Mouse (Mus musculus) midbrain, embryonic 13.5 days (tissue): Measurements from ENCODE around the gene Gnb1. TPM values are rescaled to one million over a fixed set of nuclear protein-coding genes. Genes with fewer than 3 reads are reported as not detected.
"Not testable (repeated sequence)": the region's sequence is repeated elsewhere in the genome, so short reads cannot be mapped to it uniquely, and the experiment has no call there.

Experiments
- ATAC-seq: fragments of 200-750 bp; cut with Nextera tagmentation; 2 replicates; pipeline ENCODE4 v1.8.0; 2017; ENCODE audit warnings: mild to moderate bottlenecking, moderate TSS enrichment, moderate library complexity
- H3K27ac ChIP-seq: fragments of 300-500 bp; sonication (generic); 2 replicates; pipeline ENCODE4 v1.5.1; 2015; ENCODE audit warnings: inconsistent platforms, mild to moderate bottlenecking, moderate library complexity
- H3K27me3 ChIP-seq: fragments of 300-500 bp; sonication (generic); 2 replicates; pipeline ENCODE4 v1.6.1; 2015; ENCODE audit warnings: mild to moderate bottlenecking, inconsistent platforms
- H3K36me3 ChIP-seq: fragments of 300-500 bp; sonication (generic); 2 replicates; pipeline ENCODE4 v1.6.1; 2015; ENCODE audit warnings: mild to moderate bottlenecking, inconsistent platforms
- H3K4me1 ChIP-seq: fragments of 300-500 bp; sonication (generic); replicated peaks from 2 replicates; pipeline ENCODE4 v1.6.1; 2015; ENCODE audit warnings: inconsistent platforms
- H3K4me2 ChIP-seq: fragments of 300-500 bp; sonication (generic); replicated peaks from 2 replicates; pipeline ENCODE4 v1.6.1; 2015; ENCODE audit warnings: moderate library complexity, mild to moderate bottlenecking, inconsistent platforms
- H3K4me3 ChIP-seq: fragments of 300-500 bp; sonication (generic); replicated peaks from 2 replicates; pipeline ENCODE4 v1.5.1; 2015; ENCODE audit warnings: mild to moderate bottlenecking, inconsistent platforms
- H3K9ac ChIP-seq: fragments of 300-500 bp; sonication (generic); replicated peaks from 2 replicates; pipeline ENCODE4 v1.6.1; 2015; ENCODE audit warnings: mild to moderate bottlenecking, inconsistent platforms
- H3K9me3 ChIP-seq: fragments of 300-500 bp; sonication (generic); 2 replicates; pipeline ENCODE4 v1.6.1; 2016; ENCODE audit warnings: mild to moderate bottlenecking, inconsistent platforms
- WGBS: fragments of 180-500 bp; shearing (Covaris S2); methylation state at CpG from one replicate; pipeline ENCODE4 v1.1.7; 2015; 5-methylcytosine and 5-hydroxymethylcytosine counted together
- polyA plus RNA-seq: library from polyadenylated mRNA; unstranded; fragments of >200 nt; fragmentation: Nextera tagmentation; extraction: Ambion mirVana; gene quantifications from 2 replicates; pipeline ENCODE4 v1.2.1, GENCODE M21; 2015

Gnb1 gene
- polyA plus RNA-seq, 1 experiment from 2014 or later, result 1,008 TPM

DNA sequence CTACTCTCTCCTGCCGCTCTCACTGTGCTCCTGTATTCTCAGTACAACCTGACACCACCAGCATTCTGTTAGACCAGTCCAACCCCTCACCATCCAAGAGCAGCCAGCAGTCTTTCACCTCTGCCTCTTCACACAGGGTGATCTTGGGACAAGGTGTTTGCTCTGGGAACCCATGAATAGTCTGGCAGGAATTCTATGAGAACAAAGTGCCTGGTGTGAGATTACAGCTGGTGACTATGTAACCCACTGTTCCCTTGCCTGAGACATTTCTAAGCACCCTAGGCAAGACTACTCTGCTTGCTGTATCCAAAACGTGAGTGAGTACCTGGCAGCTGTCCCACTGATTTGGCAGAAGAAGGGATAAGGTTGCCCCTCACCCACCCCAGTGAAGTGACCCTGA lies 69.8 kb downstream of the Gnb1 start:
- ATAC-seq, result no peak
- Histone ChIP-seq H3K4me1 (peaks cover 35% of the 10 kb centered on the region), H3K4me2 (no peak overlapping the region), H3K4me3 (no peak overlapping the region), H3K27ac (no peak overlapping the region), H3K36me3 (peaks cover 54% of the 10 kb centered on the region), H3K9ac (no peak overlapping the region), H3K27me3 (no peaks in the 10 kb centered on the region), H3K9me3 (no peaks in the 10 kb centered on the region)
- WGBS, result 67% methylated on average over 2 of the region's 2 CpGs

DNA sequence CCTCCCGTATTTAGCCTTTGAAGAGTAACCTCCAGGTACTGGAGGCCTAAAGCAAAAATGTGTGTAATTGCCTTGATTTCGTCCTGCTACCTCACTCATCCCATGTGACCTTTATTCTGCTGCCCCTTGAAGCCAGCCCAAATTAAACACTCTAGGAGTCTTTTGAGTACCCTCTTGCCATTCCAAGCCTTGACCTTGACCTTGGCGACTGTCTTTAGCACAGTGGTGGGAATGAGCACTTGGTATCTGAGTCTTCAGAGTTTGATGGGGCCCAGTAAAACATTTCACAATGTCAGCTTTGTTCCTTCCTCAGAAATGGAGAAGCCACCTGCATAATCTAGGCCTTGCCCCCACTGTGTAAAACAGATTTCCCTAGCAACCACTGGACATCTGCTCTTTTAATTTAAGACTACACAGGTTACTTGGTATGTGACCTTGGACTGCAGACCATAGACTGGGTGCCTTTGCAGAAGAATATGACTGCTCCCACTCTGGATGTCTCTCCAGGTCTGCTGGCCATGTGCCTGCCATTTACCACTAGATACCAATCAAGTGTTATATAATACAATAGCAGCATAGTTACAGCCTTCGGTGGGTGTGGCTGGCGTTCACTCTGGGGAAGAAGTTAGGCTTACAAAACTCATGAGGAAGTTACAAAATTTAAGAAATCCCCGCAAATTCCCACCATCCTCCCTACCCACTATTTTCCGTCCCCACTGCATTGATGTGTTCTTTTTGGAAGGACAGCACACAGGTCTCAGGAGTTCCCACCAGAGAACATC lies 70.7 kb downstream of the Gnb1 start, which contains the start of gene Nadk:
Gene Nadk, plus strand, starts transcription at position 718 of the 782 bp plus-strand sequence.
- H3K4me3 ChIP-seq, result peak within 1 kb of the TSS; percentile 84
- peak within 1 kb of the TSS; percentile 94 for H3K27ac ChIP-seq
- WGBS, result 73% methylated on average over 7 of the region's 7 CpGs
- peak within 1 kb of the TSS; percentile 72 for H3K4me2 ChIP-seq
- ATAC-seq, result no peak
- H3K9me3 ChIP-seq, result no peaks in the 10 kb centered on the region
- H3K36me3 ChIP-seq, result peaks cover 45% of the 10 kb centered on the region
- peak within 1 kb of the TSS; percentile 50 for H3K9ac ChIP-seq
- no peaks in the 10 kb centered on the region for H3K27me3 ChIP-seq
- peaks cover 39% of the 10 kb centered on the region for H3K4me1 ChIP-seq

GRCm38 (mm10) chr4:155562725-155563399 lies 71.7 kb downstream of the Gnb1 start:
- Histone ChIP-seq H3K9ac (peak overlapping the region; percentile 50), H3K4me3 (peak overlapping the region; percentile 84), H3K27me3 (no peaks in the 10 kb centered on the region), H3K4me1 (peaks cover 39% of the 10 kb centered on the region), H3K9me3 (no peaks in the 10 kb centered on the region), H3K4me2 (peak overlapping the region; percentile 72), H3K27ac (peak overlapping the region; percentile 94), H3K36me3 (peaks cover 36% of the 10 kb centered on the region)
- no peak; the same call in 1 of the 2 replicates for ATAC-seq
- WGBS, result 4% methylated on average over 19 of the region's 19 CpGs

DNA sequence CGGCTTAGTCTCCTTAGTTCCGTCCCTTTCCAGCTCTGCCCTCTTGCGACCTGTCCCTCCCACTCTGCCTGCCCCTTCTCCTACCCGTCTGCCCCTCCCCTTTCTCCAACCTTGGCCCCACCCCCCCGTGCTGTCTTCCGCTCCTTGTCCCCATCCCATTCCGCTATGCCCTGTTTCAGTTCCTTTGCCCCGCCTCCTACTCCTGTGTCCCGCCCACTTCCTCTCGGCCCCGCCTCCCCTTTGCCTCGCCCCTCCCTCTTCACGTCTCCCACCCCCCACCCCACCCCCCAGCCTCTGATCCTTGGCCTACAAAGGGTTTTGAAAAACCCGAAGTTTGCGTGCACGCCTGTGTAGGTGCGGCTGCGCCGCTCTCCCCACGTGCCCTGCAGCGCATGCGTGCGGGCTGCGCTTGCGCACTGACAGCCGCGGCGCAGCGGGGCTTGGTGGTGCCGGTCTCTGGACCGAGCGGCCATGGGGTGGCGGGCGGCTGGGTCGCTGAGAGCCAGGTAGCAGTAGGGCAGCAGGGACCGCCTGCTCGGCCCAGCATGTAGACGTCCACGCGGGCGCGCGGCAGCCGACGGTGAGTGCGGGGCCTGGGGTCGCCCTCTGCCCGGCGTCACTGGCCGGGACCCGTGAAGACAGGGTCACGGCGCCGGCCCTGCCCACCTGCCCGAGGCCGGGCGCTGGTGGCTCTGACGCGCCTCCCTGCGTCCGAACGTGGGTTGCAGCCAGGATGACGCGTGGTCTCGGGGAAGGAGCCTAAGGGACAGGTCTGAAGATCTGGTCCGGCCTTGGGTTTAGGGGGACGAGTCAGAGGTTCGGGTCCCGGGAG lies 72.5 kb downstream of the Gnb1 start:
- Histone ChIP-seq H3K27me3 (no peaks in the 10 kb centered on the region), H3K4me3 (peak overlapping the region; percentile 84), H3K27ac (peak overlapping the region; percentile 94), H3K36me3 (peaks cover 28% of the 10 kb centered on the region), H3K4me1 (peaks cover 39% of the 10 kb centered on the region), H3K4me2 (peak overlapping the region; percentile 72), H3K9me3 (no peaks in the 10 kb centered on the region), H3K9ac (peak overlapping the region; percentile 90)
- under 1% methylated on average over 69 of the region's 69 CpGs for WGBS
- ATAC-seq, result peak; percentile 98

DNA sequence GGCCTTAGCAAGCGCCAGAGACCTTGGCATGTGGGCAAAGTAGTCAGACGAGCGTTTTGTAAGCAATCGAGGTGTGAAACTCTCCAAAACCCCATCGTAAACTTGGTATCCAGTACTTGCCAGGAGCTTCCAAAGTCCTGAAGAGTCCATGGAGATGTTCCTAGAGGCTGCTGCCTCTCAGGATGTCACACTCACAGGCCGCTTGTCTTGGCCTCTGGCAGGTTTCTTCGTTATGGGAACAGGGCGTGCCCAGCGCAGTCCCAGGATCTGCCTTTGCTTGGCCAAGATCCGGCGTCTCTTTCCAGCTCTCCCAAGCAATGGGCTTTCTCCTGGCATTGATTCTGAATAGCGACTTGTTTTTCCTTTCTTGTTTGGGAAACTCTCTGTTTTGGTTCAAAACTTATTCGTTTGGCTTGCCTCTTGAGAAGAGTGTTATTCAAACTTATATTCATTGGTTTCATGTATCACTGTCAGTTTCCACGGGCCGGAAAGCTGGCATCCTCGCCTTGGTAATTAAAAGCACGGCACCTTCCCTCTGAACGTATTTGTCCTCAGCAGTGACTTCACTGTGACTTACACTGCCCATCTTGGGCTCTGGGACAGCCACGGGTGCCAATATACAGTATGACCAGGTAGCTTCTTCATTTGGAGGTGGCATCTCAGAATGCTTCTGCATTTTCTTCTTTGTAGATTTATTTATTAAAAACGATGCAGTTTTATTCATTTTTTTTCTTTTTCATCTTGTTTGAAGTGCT lies 73.3 kb downstream of the Gnb1 start:
- ATAC-seq, result no peak
- peak overlapping the region; percentile 84 for H3K4me3 ChIP-seq

GRCm38 (mm10) chr4:155566555-155566954 lies 75.4 kb downstream of the Gnb1 start:
- WGBS, result 86% methylated on average over 8 of the region's 8 CpGs
- Histone ChIP-seq H3K36me3 (no peaks in the 10 kb centered on the region; the same call in 1 of the 2 replicates), H3K4me2 (no peak overlapping the region), H3K4me1 (peaks cover 33% of the 10 kb centered on the region), H3K9ac (no peak overlapping the region), H3K4me3 (no peak overlapping the region), H3K9me3 (no peaks in the 10 kb centered on the region), H3K27me3 (no peaks in the 10 kb centered on the region), H3K27ac (no peak overlapping the region)
- no peak for ATAC-seq

More for the DNA sequence above, 73.3 kb downstream of the Gnb1 start:
- Histone ChIP-seq H3K4me1 (peaks cover 39% of the 10 kb centered on the region), H3K27ac (peak overlapping the region; percentile 94), H3K36me3 (peaks cover 20% of the 10 kb centered on the region), H3K27me3 (no peaks in the 10 kb centered on the region), H3K9ac (peak overlapping the region; percentile 90), H3K4me2 (peak overlapping the region; percentile 72), H3K9me3 (no peaks in the 10 kb centered on the region)
- WGBS, result 21% methylated on average over 20 of the region's 20 CpGs

DNA sequence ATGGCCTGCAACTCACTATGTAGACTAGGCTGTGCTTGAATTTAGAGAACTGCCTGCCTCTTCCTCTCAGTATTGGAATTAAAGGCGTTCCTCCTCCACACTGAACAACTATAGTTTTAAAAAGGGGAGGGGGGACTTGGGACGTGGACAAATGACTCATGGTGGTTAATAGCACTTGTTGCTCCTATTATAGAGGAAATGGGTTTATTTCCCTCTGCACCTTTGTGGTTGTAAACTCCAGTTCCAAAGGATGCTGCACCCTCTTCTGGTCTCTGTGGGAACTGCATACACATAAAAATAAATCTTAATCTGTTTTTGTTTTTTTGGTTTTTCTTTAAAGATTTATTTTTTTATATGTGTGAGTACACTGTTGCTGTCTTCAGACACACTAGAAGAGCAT lies 77.0 kb downstream of the Gnb1 start:
- H3K27ac ChIP-seq, result no peak overlapping the region
- H3K4me1 ChIP-seq, result peaks cover 21% of the 10 kb centered on the region
- no peak overlapping the region for H3K4me3 ChIP-seq
- H3K9ac ChIP-seq, result no peak overlapping the region
- no peaks in the 10 kb centered on the region for H3K27me3 ChIP-seq
- 35% methylated on average over 2 of the region's 2 CpGs for WGBS
- ATAC-seq, result no peak
- H3K9me3 ChIP-seq, result no peaks in the 10 kb centered on the region
- H3K4me2 ChIP-seq, result no peak overlapping the region
- no peaks in the 10 kb centered on the region; the same call in 1 of the 2 replicates for H3K36me3 ChIP-seq

GRCm38 (mm10) chr4:155568632-155569370 lies 77.6 kb downstream of the Gnb1 start:
- Histone ChIP-seq H3K9ac (0 out of 2 replicates have a peak overlapping the region, but pooled peaks have one; percentile 0), H3K9me3 (no peaks in the 10 kb centered on the region), H3K36me3 (no peaks in the 10 kb centered on the region; the same call in 1 of the 2 replicates), H3K4me3 (no peak overlapping the region), H3K4me2 (no peak overlapping the region), H3K4me1 (peaks cover 21% of the 10 kb centered on the region), H3K27me3 (no peaks in the 10 kb centered on the region), H3K27ac (no peak overlapping the region)
- ATAC-seq, result no peak
- WGBS, result 96% methylated on average over 7 of the region's 7 CpGs

GRCm38 (mm10) chr4:155569818-155570217 lies 78.7 kb downstream of the Gnb1 start:
- H3K27me3 ChIP-seq, result no peaks in the 10 kb centered on the region
- no peak overlapping the region for H3K27ac ChIP-seq
- WGBS, result 94% methylated on average over 6 of the region's 6 CpGs
- H3K9ac ChIP-seq, result no peak overlapping the region
- no peak overlapping the region for H3K4me3 ChIP-seq
- ATAC-seq, result no peak
- peaks cover 13% of the 10 kb centered on the region for H3K4me1 ChIP-seq
- no peaks in the 10 kb centered on the region for H3K9me3 ChIP-seq
- H3K4me2 ChIP-seq, result no peak overlapping the region
- no peaks in the 10 kb centered on the region; the same call in 1 of the 2 replicates for H3K36me3 ChIP-seq

GRCm38 (mm10) chr4:155570315-155570714 lies 79.2 kb downstream of the Gnb1 start:
- H3K4me3 ChIP-seq, H3K27ac ChIP-seq, H3K4me2 ChIP-seq, ATAC-seq, H3K27me3 ChIP-seq, H3K9me3 ChIP-seq, H3K36me3 ChIP-seq, H3K4me1 ChIP-seq, H3K9ac ChIP-seq: not testable (repeated sequence)
- WGBS, result 95% methylated on average over 11 of the region's 11 CpGs
